Mouse (Mus musculus) embryonic facial prominence, embryonic 11.5 days (tissue): ENCODE results near the gene Zmym2. TPM values are rescaled to one million over a fixed set of nuclear protein-coding genes. Genes with fewer than 3 reads are reported as not detected.
A peak's percentile ranks its signal among the peaks of the same experiment; 100 is the strongest.
"Not testable (repeated sequence)": the region's sequence is repeated elsewhere in the genome, so short reads cannot be mapped to it uniquely, and the experiment has no call there.

Experiments used
- ATAC-seq: fragments of 200-750 bp; cut with Nextera tagmentation; replicated peaks from 2 replicates; pipeline ENCODE4 v1.8.0; 2017; ENCODE audit warnings: low read depth; ENCODE audit not compliant: insufficient number of reproducible peaks, low FRiP score, low TSS enrichment
- DNase-seq: peaks from one replicate; pipeline ENCODE4 v3.0.0-alpha.2; 2015; ENCODE audit warnings: low spot score
- H3K27ac ChIP-seq: fragments of 300-500 bp; sonication (generic); replicated peaks from 2 replicates; pipeline ENCODE4 v1.5.1; 2014; ENCODE audit warnings: mild to moderate bottlenecking, low read depth, low read length, control low read depth
- H3K27me3 ChIP-seq: fragments of 300-500 bp; sonication (generic); 2 replicates; pipeline ENCODE4 v1.6.1; 2014; ENCODE audit warnings: mild to moderate bottlenecking, low read length, moderate library complexity, mixed read lengths; ENCODE audit not compliant: control insufficient read depth, insufficient read depth
- H3K36me3 ChIP-seq: fragments of 300-500 bp; sonication (generic); replicated peaks from 2 replicates; pipeline ENCODE4 v1.6.1; 2014; ENCODE audit warnings: low read depth, mild to moderate bottlenecking, low read length, moderate library complexity, mixed read lengths; ENCODE audit not compliant: control insufficient read depth, insufficient read depth
- H3K4me1 ChIP-seq: fragments of 300-500 bp; sonication (generic); 2 replicates; pipeline ENCODE4 v1.6.1; 2014; ENCODE audit warnings: low read length, mixed read lengths; ENCODE audit not compliant: control insufficient read depth, insufficient read depth
- H3K4me2 ChIP-seq: fragments of 300-500 bp; sonication (generic); 2 replicates; pipeline ENCODE4 v1.6.1; 2014; ENCODE audit warnings: low read depth, mild to moderate bottlenecking, control low read depth, low read length, moderate library complexity
- H3K4me3 ChIP-seq: fragments of 300-500 bp; sonication (generic); 2 replicates; pipeline ENCODE4 v1.5.1; 2014; ENCODE audit warnings: low read depth, low read length, control low read depth
- H3K9ac ChIP-seq: fragments of 300-500 bp; sonication (generic); replicated peaks from 2 replicates; pipeline ENCODE4 v1.6.1; 2014; ENCODE audit warnings: mild to moderate bottlenecking, control low read depth, low read length
- H3K9me3 ChIP-seq: fragments of 300-500 bp; sonication (generic); replicated peaks from 2 replicates; pipeline ENCODE4 v1.6.1; 2016; ENCODE audit warnings: mild to moderate bottlenecking, low read length, inconsistent platforms, mixed read lengths; ENCODE audit not compliant: control insufficient read depth
- WGBS: fragments of 180-500 bp; shearing (Covaris S2); extraction: QIAGEN DNeasy Blood & Tissue Kit; methylation state at CpG from one replicate; pipeline ENCODE4 v1.1.7; 2014; 5-methylcytosine and 5-hydroxymethylcytosine counted together
- polyA plus RNA-seq: library from polyadenylated mRNA; unstranded; fragments of >200 nt; fragmentation: Nextera tagmentation; extraction: Ambion mirVana; gene quantifications from 2 replicates; pipeline ENCODE4 v1.2.1, GENCODE M21; 2014

Zmym2 gene
- polyA plus RNA-seq, 1 experiment from 2014 or later: 65.3 TPM

DNA sequence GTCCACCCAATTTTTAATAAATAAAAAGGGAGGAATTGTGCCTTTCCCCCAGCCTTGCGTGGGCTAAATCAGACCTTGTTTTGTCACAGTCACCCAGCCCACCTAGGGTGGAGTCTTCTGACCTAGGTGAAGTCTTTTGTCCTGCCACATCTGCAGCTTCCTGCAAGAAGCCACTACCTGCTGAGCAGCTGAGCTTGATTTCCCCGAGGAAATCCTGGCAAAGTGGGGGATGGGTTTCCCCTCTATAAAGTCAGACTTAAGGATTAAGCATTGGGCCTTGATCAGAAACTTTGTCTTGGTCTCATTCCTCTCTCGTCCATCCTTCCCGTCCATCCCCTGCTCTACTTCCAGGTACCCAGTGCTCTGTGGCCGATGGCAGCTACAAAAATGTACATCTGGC, 12.9 kb upstream of the Zmym2 start:
- no peaks in the 10 kb centered on the region for H3K9me3 ChIP-seq
- WGBS: 66% methylated on average over 5 of the region's 5 CpGs
- H3K4me1 ChIP-seq: no peaks in the 10 kb centered on the region
- no peak overlapping the region for H3K9ac ChIP-seq
- H3K36me3 ChIP-seq: no peaks in the 10 kb centered on the region
- no peak overlapping the region for H3K4me3 ChIP-seq
- H3K27ac ChIP-seq: no peak overlapping the region
- DNase-seq (no peak), ATAC-seq (no peak)
- H3K4me2 ChIP-seq: no peak overlapping the region
- H3K27me3 ChIP-seq: no peaks in the 10 kb centered on the region

DNA sequence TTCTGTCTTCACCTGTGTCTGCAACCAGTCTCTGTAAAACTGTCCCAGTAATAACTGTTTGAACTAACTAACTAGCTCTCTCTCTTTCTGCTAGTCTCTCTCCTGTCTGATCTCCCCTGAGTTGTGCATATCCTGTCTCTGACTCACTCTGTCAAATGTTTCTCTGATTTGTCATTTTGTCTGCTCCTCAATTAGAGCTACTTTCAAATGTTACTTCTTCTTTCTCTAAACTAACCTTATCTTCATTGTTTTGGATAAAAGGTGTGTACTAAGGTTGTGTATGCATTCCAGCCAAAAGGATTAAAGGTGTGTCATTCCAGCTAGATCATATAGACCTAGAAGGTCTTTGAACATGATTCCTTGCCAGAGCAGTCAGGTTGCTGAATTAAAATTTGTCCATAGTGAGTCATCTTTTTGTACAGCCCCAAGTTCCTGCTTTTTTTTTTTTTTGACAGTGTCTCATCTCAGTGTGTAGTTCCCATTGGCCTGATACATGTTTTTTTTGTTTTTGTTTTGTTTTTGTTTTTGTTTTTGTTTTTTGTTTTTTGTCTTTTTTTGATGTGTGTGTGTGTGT, 10.8 kb upstream of the Zmym2 start:
- no peak overlapping the region for H3K4me2 ChIP-seq
- H3K9me3 ChIP-seq: no peaks in the 10 kb centered on the region
- no peaks in the 10 kb centered on the region for H3K27me3 ChIP-seq
- no peak overlapping the region for H3K4me3 ChIP-seq
- no peaks in the 10 kb centered on the region for H3K36me3 ChIP-seq
- no peak overlapping the region for H3K9ac ChIP-seq
- H3K4me1 ChIP-seq: no peaks in the 10 kb centered on the region
- no peak overlapping the region for H3K27ac ChIP-seq
- no peak for DNase-seq
- no peak for ATAC-seq

GRCm38 (mm10) chr14:56881271-56881670, 5.2 kb upstream of the Zmym2 start:
- 74% methylated on average over 3 of the region's 3 CpGs for WGBS
- Histone ChIP-seq H3K4me1 (no peaks in the 10 kb centered on the region), H3K36me3 (no peaks in the 10 kb centered on the region), H3K27me3 (no peaks in the 10 kb centered on the region), H3K9me3 (no peaks in the 10 kb centered on the region), H3K4me2 (no peak overlapping the region), H3K27ac (no peak overlapping the region), H3K9ac (no peak overlapping the region), H3K4me3 (no peak overlapping the region)
- DNase-seq (no peak), ATAC-seq (no peak)

DNA sequence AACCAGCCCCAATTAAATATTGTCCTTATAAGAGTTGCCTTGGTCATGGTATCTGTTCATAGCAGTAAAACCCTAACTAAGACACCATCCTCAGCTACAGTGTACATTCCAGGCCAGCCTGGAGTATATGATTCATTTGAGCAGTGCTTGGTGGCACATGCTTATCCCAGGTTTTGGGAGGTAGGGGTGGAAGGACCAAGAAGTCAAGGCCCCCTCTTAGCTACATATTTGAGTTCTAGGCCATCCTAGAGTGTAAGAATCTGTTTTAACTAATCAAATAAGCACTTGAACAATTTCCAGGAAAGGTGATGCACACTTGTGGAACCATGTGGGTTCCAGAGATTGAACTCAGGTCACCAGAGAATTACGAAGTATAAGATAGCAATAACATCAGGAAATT, 3.0 kb upstream of the Zmym2 start:
- DNase-seq (no peak), ATAC-seq (no peak)
- Histone ChIP-seq H3K27ac (no peak overlapping the region), H3K9me3 (no peaks in the 10 kb centered on the region), H3K36me3 (no peaks in the 10 kb centered on the region), H3K9ac (no peak overlapping the region), H3K4me1 (no peaks in the 10 kb centered on the region; the same call in 1 of the 2 replicates), H3K4me3 (no peak overlapping the region), H3K4me2 (no peak overlapping the region), H3K27me3 (no peaks in the 10 kb centered on the region)
- WGBS: 97% methylated on average over 1 of the region's 1 CpGs

DNA sequence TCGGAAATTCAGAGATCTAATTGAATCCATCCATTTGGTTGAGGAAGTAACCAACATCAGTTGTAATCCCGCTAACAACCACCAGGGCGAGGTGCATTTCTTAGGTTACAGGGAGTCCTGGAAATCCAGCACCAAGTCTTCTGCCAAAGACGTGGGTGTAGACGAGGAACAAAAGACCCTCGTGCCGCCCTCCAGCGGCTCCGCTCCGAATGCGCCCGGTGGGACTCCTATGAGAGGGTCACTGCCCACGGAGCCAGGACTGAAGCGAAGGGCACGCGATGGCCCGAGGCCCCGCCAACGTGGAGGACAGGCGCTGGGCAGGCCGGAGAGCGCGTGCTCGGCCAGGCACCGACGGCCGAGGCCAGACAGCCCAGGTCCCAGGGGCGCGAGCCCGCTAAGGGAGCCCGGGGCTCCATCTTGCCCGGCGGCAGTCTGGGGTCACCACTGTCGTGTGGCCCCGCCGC, 1.1 kb upstream of the Zmym2 start:
- peak; percentile 41 for ATAC-seq
- peak; percentile 94 for DNase-seq
- Histone ChIP-seq H3K4me3 (peak overlapping the region; percentile 41), H3K36me3 (no peaks in the 10 kb centered on the region; the same call in 1 of the 2 replicates), H3K27ac (peak overlapping the region; percentile 70), H3K9ac (peak overlapping the region; percentile 67), H3K4me2 (peak overlapping the region; percentile 64), H3K4me1 (no peaks in the 10 kb centered on the region; the same call in 1 of the 2 replicates), H3K9me3 (no peaks in the 10 kb centered on the region), H3K27me3 (no peaks in the 10 kb centered on the region)
- under 1% methylated on average over 35 of the region's 36 CpGs for WGBS

DNA sequence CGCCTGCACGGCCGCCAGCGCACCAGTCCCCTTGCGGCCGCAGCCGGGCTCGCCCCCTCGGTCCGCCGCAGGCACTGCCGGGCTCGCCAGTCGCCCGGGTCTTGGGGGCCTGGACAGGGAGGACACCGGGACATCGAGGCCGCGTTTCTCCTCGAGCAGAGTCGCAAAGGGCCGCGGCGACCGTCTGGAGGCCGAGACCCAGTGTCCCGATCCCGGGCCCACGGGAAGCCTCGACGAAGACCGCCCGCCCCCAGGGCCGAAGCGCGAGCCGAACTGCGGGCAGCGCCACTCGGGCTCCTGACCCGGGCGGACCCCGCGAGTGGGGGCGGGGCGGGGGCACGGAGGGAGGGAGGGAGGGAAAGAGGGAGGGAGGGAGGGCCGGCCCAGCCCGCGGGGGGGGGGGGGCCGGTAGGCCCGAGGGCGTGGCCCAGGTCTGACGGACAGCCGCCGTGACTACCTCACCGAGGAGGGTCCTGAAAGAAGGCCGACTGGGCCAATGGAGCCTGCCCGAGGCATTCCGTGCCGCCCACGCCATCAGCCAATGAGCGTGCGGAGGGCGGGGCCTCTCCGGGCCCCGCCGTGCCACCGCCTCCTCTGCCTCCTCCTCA, 363 bp upstream of the Zmym2 start:
- DNase-seq (peak; percentile 82), ATAC-seq (peak; percentile 96)
- 0% methylated on average over 33 of the region's 69 CpGs for WGBS
- peak overlapping the region; percentile 39 for H3K4me2 ChIP-seq
- not testable (repeated sequence) for H3K4me1 ChIP-seq, H3K9me3 ChIP-seq, H3K36me3 ChIP-seq, H3K27me3 ChIP-seq
- H3K4me3 ChIP-seq: peak overlapping the region; percentile 41
- H3K27ac ChIP-seq: peak overlapping the region; percentile 69
- H3K9ac ChIP-seq: peak overlapping the region; percentile 56

GRCm38 (mm10) chr14:56887514-56887880, 1.0 kb downstream of the Zmym2 start:
- Histone ChIP-seq H3K27ac (peak overlapping the region; percentile 96), H3K4me2 (peak overlapping the region; percentile 50), H3K9me3 (no peaks in the 10 kb centered on the region), H3K4me3 (peak overlapping the region; percentile 87), H3K36me3 (no peaks in the 10 kb centered on the region; the same call in 1 of the 2 replicates), H3K27me3 (no peaks in the 10 kb centered on the region), H3K4me1 (no peaks in the 10 kb centered on the region; the same call in 1 of the 2 replicates), H3K9ac (peak overlapping the region; percentile 97)
- 0% methylated on average over 3 of the region's 3 CpGs for WGBS
- ATAC-seq: no peak
- DNase-seq: peak; percentile 41

GRCm38 (mm10) chr14:56887887-56888286, 1.4 kb downstream of the Zmym2 start:
- H3K4me2 ChIP-seq: peak overlapping the region; percentile 50
- WGBS: 0% methylated on average over 9 of the region's 9 CpGs
- no peak overlapping the region for H3K27ac ChIP-seq
- H3K4me3 ChIP-seq: peak overlapping the region; percentile 87
- ATAC-seq: no peak
- peak overlapping the region; percentile 97 for H3K9ac ChIP-seq
- peak; percentile 86 for DNase-seq
- no peaks in the 10 kb centered on the region; the same call in 1 of the 2 replicates for H3K36me3 ChIP-seq
- no peaks in the 10 kb centered on the region for H3K9me3 ChIP-seq
- H3K4me1 ChIP-seq: no peaks in the 10 kb centered on the region; the same call in 1 of the 2 replicates
- H3K27me3 ChIP-seq: no peaks in the 10 kb centered on the region
